Mouse (Mus musculus) embryonic facial prominence, embryonic 13.5 days (tissue): ENCODE results near the gene Zfp688. TPM values are rescaled to one million over a fixed set of nuclear protein-coding genes. Genes with fewer than 3 reads are reported as not detected.

Experiments
- ATAC-seq: fragments of 200-750 bp; cut with Nextera tagmentation; 2 replicates; pipeline ENCODE4 v1.8.0; 2017; ENCODE audit warnings: low read depth; ENCODE audit not compliant: insufficient number of reproducible peaks, insufficient read depth, low FRiP score, low TSS enrichment
- H3K27ac ChIP-seq: fragments of 300-500 bp; sonication (generic); 2 replicates; pipeline ENCODE4 v1.5.1; 2015; ENCODE audit warnings: moderate library complexity, mild to moderate bottlenecking, inconsistent platforms
- H3K27me3 ChIP-seq: fragments of 300-500 bp; sonication (generic); 2 replicates; pipeline ENCODE4 v1.6.1; 2015; ENCODE audit warnings: mild to moderate bottlenecking, inconsistent platforms
- H3K36me3 ChIP-seq: fragments of 300-500 bp; sonication (generic); 2 replicates; pipeline ENCODE4 v1.6.1; 2015; ENCODE audit warnings: mild to moderate bottlenecking, inconsistent platforms
- H3K4me1 ChIP-seq: fragments of 300-500 bp; sonication (generic); 2 replicates; pipeline ENCODE4 v1.6.1; 2015; ENCODE audit warnings: inconsistent platforms
- H3K4me2 ChIP-seq: fragments of 300-500 bp; sonication (generic); 2 replicates; pipeline ENCODE4 v1.6.1; 2015; ENCODE audit warnings: moderate library complexity, mild to moderate bottlenecking, inconsistent platforms
- H3K4me3 ChIP-seq: fragments of 300-500 bp; sonication (generic); 2 replicates; pipeline ENCODE4 v1.5.1; 2015; ENCODE audit warnings: mild to moderate bottlenecking, inconsistent platforms
- H3K9ac ChIP-seq: fragments of 300-500 bp; sonication (generic); 2 replicates; pipeline ENCODE4 v1.6.1; 2015; ENCODE audit warnings: mild to moderate bottlenecking, inconsistent platforms
- H3K9me3 ChIP-seq: fragments of 300-500 bp; sonication (generic); 2 replicates; pipeline ENCODE4 v1.6.1; 2016; ENCODE audit warnings: inconsistent platforms
- WGBS: fragments of 180-500 bp; shearing (Covaris S2); methylation state at CpG from one replicate; pipeline ENCODE4 v1.1.7; 2015; ENCODE audit warnings: mixed read lengths; 5-methylcytosine and 5-hydroxymethylcytosine counted together
- polyA plus RNA-seq: library from polyadenylated mRNA; unstranded; fragments of >200 nt; fragmentation: Nextera tagmentation; extraction: Ambion mirVana; gene quantifications from 2 replicates; pipeline ENCODE4 v1.2.1, GENCODE M21; 2015

Gene Zfp688
- polyA plus RNA-seq, 1 experiment from 2014 or later: 29.3 TPM

- no peak for ATAC-seq
- peaks cover 12% of the 10 kb centered on the region for H3K9me3 ChIP-seq
- no peak overlapping the region for H3K9ac ChIP-seq
- peaks cover 41% of the 10 kb centered on the region for H3K4me1 ChIP-seq
- no peak overlapping the region for H3K4me3 ChIP-seq
- no peak overlapping the region for H3K4me2 ChIP-seq
- peaks cover 46% of the 10 kb centered on the region for H3K36me3 ChIP-seq
- H3K27ac ChIP-seq: no peak overlapping the region
- no peaks in the 10 kb centered on the region for H3K27me3 ChIP-seq
- WGBS: 90% methylated on average over 2 of the region's 2 CpGs
Measured at GRCm38 (mm10) chr7:127453056-127453455, 31.2 kb upstream of the Zfp688 start.

DNA sequence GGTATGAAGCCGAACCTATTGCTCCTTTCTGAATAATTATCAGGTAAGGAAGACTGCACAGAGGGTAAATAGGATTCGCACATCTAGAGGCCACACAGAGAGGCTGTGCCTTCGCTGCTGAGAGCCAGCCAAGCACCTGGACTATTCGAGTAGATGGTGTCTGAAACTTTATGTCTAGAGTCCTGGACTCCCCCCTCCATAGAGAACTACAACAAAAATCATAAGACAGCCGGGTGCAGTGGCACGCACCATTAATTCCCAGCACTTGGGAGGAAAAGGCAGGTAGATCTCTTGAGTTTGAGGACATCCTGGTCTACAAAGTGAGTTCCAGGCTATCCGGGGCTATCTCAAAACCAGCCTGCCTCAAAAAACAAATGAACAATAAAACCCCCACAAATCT, 28.1 kb upstream of the Zfp688 start:
- Histone ChIP-seq H3K4me2 (peak overlapping the region; percentile 80), H3K27me3 (no peaks in the 10 kb centered on the region), H3K4me3 (peak overlapping the region; percentile 90), H3K36me3 (peaks cover 40% of the 10 kb centered on the region), H3K4me1 (peaks cover 44% of the 10 kb centered on the region), H3K9ac (peak overlapping the region; percentile 97), H3K27ac (no peak overlapping the region), H3K9me3 (no peaks in the 10 kb centered on the region)
- WGBS: 83% methylated on average over 7 of the region's 7 CpGs
- ATAC-seq: no peak

DNA sequence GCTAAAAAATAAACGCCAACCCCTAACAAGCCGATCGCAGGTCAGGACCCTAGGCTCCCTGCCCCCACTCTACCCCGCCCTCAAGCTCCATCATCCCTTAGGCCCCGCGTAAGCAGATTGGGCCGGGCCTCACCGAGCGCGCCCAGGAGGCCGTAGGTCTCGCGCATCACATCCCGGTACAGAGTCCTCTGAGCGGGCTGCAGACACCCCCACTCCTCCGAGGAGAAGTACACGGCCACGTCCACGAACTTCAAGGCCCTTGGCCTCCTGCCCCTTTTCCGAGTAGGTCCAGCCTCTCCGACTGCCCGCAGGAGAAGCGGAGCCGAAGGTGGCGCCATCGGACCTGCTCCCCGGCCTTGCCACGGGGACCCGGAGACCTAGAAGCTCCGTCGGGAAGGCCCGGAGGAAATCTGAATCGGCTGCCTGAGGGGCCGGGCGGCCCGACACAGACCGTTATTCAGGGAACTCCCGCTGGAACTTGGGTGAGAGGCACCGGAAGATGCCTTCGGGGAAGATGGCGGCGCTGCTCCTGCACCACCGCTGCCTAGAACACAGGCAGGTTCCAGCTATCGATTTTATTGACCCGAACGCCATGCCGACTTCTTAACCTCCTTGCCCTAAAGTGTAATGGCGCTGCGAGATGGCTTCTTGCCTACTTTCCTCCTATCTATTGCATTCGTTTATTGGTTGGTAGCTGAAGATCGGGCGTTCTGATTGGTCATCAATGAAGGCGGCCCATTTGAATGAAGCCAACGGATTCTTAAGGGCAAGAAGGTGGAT, 26.8 kb upstream of the Zfp688 start, which contains the start of gene Zfp689:
Zfp689 (minus strand) TSS at position 638 of the 780 bp plus-strand sequence.
- peaks cover 48% of the 10 kb centered on the region for H3K36me3 ChIP-seq
- peak within 1 kb of the TSS; percentile 97 for H3K9ac ChIP-seq
- H3K27me3 ChIP-seq: no peaks in the 10 kb centered on the region
- peak within 1 kb of the TSS; percentile 90 for H3K4me3 ChIP-seq
- peaks cover 44% of the 10 kb centered on the region for H3K4me1 ChIP-seq
- peak; percentile 79 for ATAC-seq
- WGBS: under 1% methylated on average over 54 of the region's 54 CpGs
- no peaks in the 10 kb centered on the region for H3K9me3 ChIP-seq
- H3K27ac ChIP-seq: peak within 1 kb of the TSS; percentile 96
- H3K4me2 ChIP-seq: peak within 1 kb of the TSS; percentile 80

- no peaks in the 10 kb centered on the region for H3K9me3 ChIP-seq
- ATAC-seq: no peak
- H3K4me3 ChIP-seq: no peak overlapping the region
- peaks cover 4% of the 10 kb centered on the region; the same call in 1 of the 2 replicates for H3K4me1 ChIP-seq
- H3K27me3 ChIP-seq: no peaks in the 10 kb centered on the region
- peaks cover 56% of the 10 kb centered on the region for H3K36me3 ChIP-seq
- no peak overlapping the region for H3K9ac ChIP-seq
- H3K4me2 ChIP-seq: no peak overlapping the region
- WGBS: 90% methylated on average over 20 of the region's 20 CpGs
- H3K27ac ChIP-seq: no peak overlapping the region
Measured at GRCm38 (mm10) chr7:127443976-127444375, 22.1 kb upstream of the Zfp688 start.

DNA sequence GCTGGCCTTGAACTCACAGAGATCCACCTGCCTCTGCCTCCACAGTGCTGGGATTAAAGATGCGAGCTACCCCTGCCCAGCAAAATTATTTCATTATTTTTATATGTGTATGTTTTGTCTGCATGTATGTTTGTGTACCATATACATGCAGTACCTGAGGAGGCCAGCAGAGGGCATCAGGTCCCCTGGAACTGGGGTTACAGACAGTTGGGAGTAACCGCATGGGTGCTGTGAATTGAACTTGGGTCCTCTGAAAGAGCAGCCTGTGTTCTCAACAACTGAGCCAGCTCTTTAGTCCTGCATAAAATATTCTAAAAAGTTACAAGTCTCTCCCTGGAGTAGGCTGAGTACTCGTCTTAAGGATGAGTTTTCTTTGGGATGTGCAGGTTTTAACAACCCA, 15.9 kb upstream of the Zfp688 start:
- no peak overlapping the region for H3K27ac ChIP-seq
- no peaks in the 10 kb centered on the region for H3K4me1 ChIP-seq
- H3K27me3 ChIP-seq: no peaks in the 10 kb centered on the region
- peaks cover 14% of the 10 kb centered on the region for H3K36me3 ChIP-seq
- peaks cover 6% of the 10 kb centered on the region; the same call in 1 of the 2 replicates for H3K9me3 ChIP-seq
- no peak overlapping the region for H3K4me2 ChIP-seq
- no peak for ATAC-seq
- WGBS: 80% methylated on average over 3 of the region's 3 CpGs
- H3K9ac ChIP-seq: no peak overlapping the region
- no peak overlapping the region for H3K4me3 ChIP-seq

GRCm38 (mm10) chr7:127435206-127435605, 13.3 kb upstream of the Zfp688 start:
- H3K36me3 ChIP-seq: no peaks in the 10 kb centered on the region
- no peaks in the 10 kb centered on the region for H3K27me3 ChIP-seq
- no peak overlapping the region for H3K27ac ChIP-seq
- H3K4me1 ChIP-seq: no peaks in the 10 kb centered on the region
- no peak overlapping the region for H3K9ac ChIP-seq
- H3K9me3 ChIP-seq: peaks cover 6% of the 10 kb centered on the region; the same call in 1 of the 2 replicates
- no peak overlapping the region for H3K4me3 ChIP-seq
- H3K4me2 ChIP-seq: no peak overlapping the region
- ATAC-seq: no peak
- 91% methylated on average over 4 of the region's 4 CpGs for WGBS

DNA sequence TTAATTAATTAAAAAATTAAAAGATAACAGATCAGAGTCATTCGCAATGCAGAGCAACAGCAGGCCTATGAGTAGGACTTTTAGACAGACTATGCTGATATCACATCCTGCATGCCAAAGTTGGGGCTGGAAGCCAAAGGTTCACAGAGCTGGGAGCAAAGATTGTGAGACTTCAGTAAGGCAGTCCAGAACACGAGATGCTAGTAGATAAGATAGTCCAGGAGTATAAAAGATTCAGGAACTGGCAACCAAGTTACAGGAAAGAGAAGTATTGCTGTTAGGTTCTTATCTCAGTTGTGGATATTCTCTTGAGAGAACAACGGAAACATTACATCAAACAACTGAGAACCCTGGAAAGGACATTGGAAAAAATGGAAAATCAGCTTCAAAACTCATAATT, 4.5 kb upstream of the Zfp688 start:
- 77% methylated on average over 3 of the region's 3 CpGs for WGBS
- Histone ChIP-seq H3K9me3 (no peaks in the 10 kb centered on the region), H3K36me3 (no peaks in the 10 kb centered on the region), H3K9ac (no peak overlapping the region), H3K4me1 (peaks cover 6% of the 10 kb centered on the region), H3K4me3 (no peak overlapping the region), H3K27ac (no peak overlapping the region), H3K27me3 (peaks cover 16% of the 10 kb centered on the region), H3K4me2 (no peak overlapping the region)
- ATAC-seq: no peak

DNA sequence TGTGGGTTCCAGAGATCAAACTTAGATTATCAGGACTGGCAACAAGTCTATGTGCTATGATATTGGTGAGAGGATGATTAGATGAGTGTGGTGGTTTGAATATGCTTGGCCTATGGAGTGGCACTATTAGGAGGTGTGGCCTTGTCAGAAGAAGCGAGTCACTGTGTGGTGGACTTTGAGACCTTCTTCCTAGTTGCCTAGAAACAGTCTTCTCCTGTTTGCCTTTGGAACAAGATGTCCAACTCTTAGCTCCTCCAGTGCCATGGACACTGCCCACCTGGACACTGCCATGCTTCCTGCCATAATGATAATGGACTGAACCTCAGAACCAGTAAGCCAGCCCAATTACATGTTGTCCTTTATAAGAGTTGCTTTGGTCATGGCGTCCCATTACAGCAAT, 4.0 kb upstream of the Zfp688 start:
- Histone ChIP-seq H3K4me3 (no peak overlapping the region), H3K36me3 (no peaks in the 10 kb centered on the region), H3K9ac (no peak overlapping the region), H3K4me2 (no peak overlapping the region), H3K4me1 (peaks cover 10% of the 10 kb centered on the region), H3K27ac (no peak overlapping the region), H3K27me3 (peaks cover 16% of the 10 kb centered on the region), H3K9me3 (no peaks in the 10 kb centered on the region)
- no peak for ATAC-seq
- WGBS: 89% methylated on average over 2 of the region's 2 CpGs

- Histone ChIP-seq H3K36me3 (no peaks in the 10 kb centered on the region), H3K27me3 (peaks cover 16% of the 10 kb centered on the region), H3K4me2 (no peak overlapping the region), H3K9me3 (no peaks in the 10 kb centered on the region), H3K4me3 (no peak overlapping the region), H3K27ac (no peak overlapping the region), H3K4me1 (peaks cover 15% of the 10 kb centered on the region), H3K9ac (no peak overlapping the region)
- no peak for ATAC-seq
- 89% methylated on average over 3 of the region's 3 CpGs for WGBS
Measured at GRCm38 (mm10) chr7:127425291-127425690, 3.4 kb upstream of the Zfp688 start.

GRCm38 (mm10) chr7:127422247-127422646, 379 bp upstream of the Zfp688 start:
- ATAC-seq: no peak
- Histone ChIP-seq H3K9ac (peak overlapping the region; percentile 91), H3K4me2 (peak overlapping the region; percentile 97), H3K4me1 (peaks cover 15% of the 10 kb centered on the region), H3K4me3 (peak overlapping the region; percentile 83), H3K36me3 (peaks cover 22% of the 10 kb centered on the region), H3K9me3 (no peaks in the 10 kb centered on the region), H3K27me3 (peaks cover 16% of the 10 kb centered on the region), H3K27ac (no peak overlapping the region)
- WGBS: under 1% methylated on average over 15 of the region's 15 CpGs

- Histone ChIP-seq H3K27me3 (no peaks in the 10 kb centered on the region), H3K27ac (no peak overlapping the region), H3K9ac (no peak overlapping the region), H3K4me3 (no peak overlapping the region), H3K4me2 (no peak overlapping the region), H3K4me1 (no peaks in the 10 kb centered on the region), H3K9me3 (no peaks in the 10 kb centered on the region), H3K36me3 (no peaks in the 10 kb centered on the region)
- 75% methylated on average over 2 of the region's 2 CpGs for WGBS
- no peak for ATAC-seq
Measured at GRCm38 (mm10) chr7:127411418-127411817, 10.4 kb downstream of the Zfp688 start.
